Mouse (Mus musculus) forebrain, postnatal 0 days (tissue): ENCODE results near the gene Mynn. TPM values are rescaled to one million over a fixed set of nuclear protein-coding genes. Genes with fewer than 3 reads are reported as not detected.

ENCODE experiments used
- ATAC-seq: fragments of 200-750 bp; cut with Nextera tagmentation; 2 replicates; pipeline ENCODE4 v1.8.0; 2017; ENCODE audit warnings: mild to moderate bottlenecking, moderate library complexity
- DNase-seq: peaks from one replicate; pipeline ENCODE4 v3.0.0-alpha.2; 2015
- H3K27ac ChIP-seq: fragments of 300-500 bp; sonication (generic); 2 replicates; pipeline ENCODE4 v1.5.1; 2014; ENCODE audit warnings: low read depth, mild to moderate bottlenecking, antibody characterized with exemption, low read length, moderate library complexity, mixed read lengths
- H3K27me3 ChIP-seq: fragments of 300-500 bp; sonication (generic); 2 replicates; pipeline ENCODE4 v1.6.1; 2014; ENCODE audit warnings: mild to moderate bottlenecking, low read length, mixed read lengths; ENCODE audit not compliant: insufficient read depth
- H3K36me3 ChIP-seq: fragments of 300-500 bp; sonication (generic); 2 replicates; pipeline ENCODE4 v1.6.1; 2014; ENCODE audit warnings: mild to moderate bottlenecking, moderate library complexity; ENCODE audit not compliant: insufficient read depth
- H3K4me1 ChIP-seq: fragments of 300-500 bp; sonication (generic); 2 replicates; pipeline ENCODE4 v1.6.1; 2014; ENCODE audit warnings: antibody characterized with exemption; ENCODE audit not compliant: insufficient read depth
- H3K4me2 ChIP-seq: fragments of 300-500 bp; sonication (generic); 2 replicates; pipeline ENCODE4 v1.6.1; 2014; ENCODE audit warnings: low read depth, mild to moderate bottlenecking, moderate library complexity
- H3K4me3 ChIP-seq: fragments of 300-500 bp; sonication (generic); 2 replicates; pipeline ENCODE4 v1.5.1; 2014; ENCODE audit warnings: low read depth, low read length, mixed read lengths
- H3K9ac ChIP-seq: fragments of 300-500 bp; sonication (generic); 2 replicates; pipeline ENCODE4 v1.6.1; 2014; ENCODE audit warnings: mild to moderate bottlenecking
- H3K9me3 ChIP-seq: fragments of 300-500 bp; sonication (generic); 2 replicates; pipeline ENCODE4 v1.6.1; 2016; ENCODE audit warnings: low read length
- CTCF ChIP-seq: sonication (generic); IDR thresholded peaks from 2 replicates; pipeline ENCODE4 v1.5.1; 2016; ENCODE audit warnings: antibody characterized with exemption, control low read depth, low read depth
- WGBS: fragments of 180-500 bp; shearing (Covaris S2); extraction: QIAGEN DNeasy Blood & Tissue Kit; methylation state at CpG from one replicate; pipeline ENCODE4 v1.1.7; 2014; 5-methylcytosine and 5-hydroxymethylcytosine counted together
- polyA plus RNA-seq: library from polyadenylated mRNA; unstranded; fragments of >200 nt; fragmentation: Nextera tagmentation; extraction: Ambion mirVana; gene quantifications from 2 replicates; pipeline ENCODE4 v1.2.1, GENCODE M21; 2015
- total RNA-seq: library from RNA; depleted of rRNA; stranded (reverse); fragments of >200 nt; gene quantifications from 2 replicates; pipeline ENCODE4 v1.2.3, GENCODE M21; 2014

The Mynn gene
- total and polyA plus RNA-seq, 2 experiments from 2014 or later: 21.1 to 31.0 TPM

DNA sequence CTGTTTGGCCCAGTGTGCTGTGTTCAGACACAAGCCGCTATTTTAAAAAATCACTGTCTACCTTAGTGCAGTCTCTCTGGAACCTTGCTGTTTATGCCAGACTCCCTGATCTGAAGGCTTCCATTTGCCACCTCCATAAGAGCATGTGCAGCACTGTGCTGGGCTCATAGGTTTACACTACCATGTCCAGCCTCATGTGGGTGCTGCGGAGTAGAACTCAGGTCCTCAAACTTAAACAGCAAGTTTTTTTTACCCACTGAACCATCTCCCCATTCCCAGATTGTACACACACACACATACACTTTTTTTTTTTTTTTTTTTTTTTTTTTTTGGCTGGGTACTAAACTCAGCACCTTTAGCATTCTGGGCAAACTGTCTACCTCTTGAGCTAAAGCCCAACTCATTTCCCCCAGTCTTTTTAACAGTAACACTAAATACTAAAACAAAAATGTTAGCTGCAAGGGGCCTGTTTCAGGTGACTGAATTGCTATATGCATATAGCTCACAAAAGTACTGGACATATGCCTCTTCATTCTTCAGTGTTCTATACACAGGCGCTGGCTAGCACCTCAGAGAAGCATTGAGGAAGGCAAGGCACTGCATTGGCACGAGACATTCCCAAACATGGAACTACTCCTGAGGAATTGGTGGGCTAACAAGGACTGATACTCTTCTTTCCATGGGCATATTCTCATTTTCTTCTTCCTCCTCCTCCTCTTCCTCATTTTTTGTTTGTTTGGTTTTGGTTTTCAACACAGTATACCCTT, 8.0 kb upstream of the Mynn start:
- no peaks in the 10 kb centered on the region for H3K4me1 ChIP-seq
- H3K36me3 ChIP-seq: no peaks in the 10 kb centered on the region
- no peak overlapping the region for H3K27ac ChIP-seq
- WGBS: 70% methylated on average over 4 of the region's 4 CpGs
- no peak overlapping the region for H3K4me2 ChIP-seq
- H3K9ac ChIP-seq: no peak overlapping the region
- no peak overlapping the region for H3K4me3 ChIP-seq
- peak; percentile 29; the same call in 1 of the 2 replicates for TF ChIP-seq CTCF
- DNase-seq (peak; percentile 16), ATAC-seq (peak; percentile 35; the same call in 1 of the 2 replicates)
- no peaks in the 10 kb centered on the region for H3K27me3 ChIP-seq
- H3K9me3 ChIP-seq: no peaks in the 10 kb centered on the region

DNA sequence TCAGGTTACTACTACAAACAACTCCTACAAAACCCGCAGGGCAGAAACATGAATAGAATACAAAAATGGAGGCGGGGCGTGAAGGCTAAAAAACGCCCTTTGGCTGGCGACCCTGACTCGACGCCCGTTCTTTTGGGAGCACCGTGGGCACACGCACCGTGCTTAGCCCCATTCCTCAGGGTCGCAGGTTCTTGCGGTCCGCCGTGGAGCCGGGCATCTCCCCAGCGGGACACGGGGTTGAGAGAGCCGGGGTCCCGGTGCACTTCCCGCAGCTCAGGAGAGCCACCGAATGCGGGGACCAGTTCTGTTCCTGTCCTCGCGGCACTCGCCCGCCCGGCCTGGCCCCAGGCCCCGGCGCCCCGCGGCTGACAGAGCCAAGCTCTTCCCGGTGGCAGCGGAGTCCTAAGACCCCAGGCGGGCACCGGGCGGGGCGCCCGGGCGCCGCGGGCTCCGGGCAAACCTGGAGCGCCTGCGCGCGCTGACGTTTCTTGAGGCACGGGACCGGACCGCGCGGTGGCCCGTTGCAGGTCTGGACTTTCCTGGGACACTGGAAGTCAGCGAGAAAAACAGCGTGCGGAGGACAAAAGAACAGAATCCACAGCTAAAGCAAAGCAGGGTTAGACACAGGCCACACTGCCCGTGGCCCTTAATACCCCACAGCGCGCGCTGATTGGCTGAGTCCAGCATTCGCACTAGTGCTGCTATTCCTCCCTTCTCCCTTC, 6.6 kb upstream of the Mynn start:
- H3K36me3 ChIP-seq: no peaks in the 10 kb centered on the region
- no peak for TF ChIP-seq CTCF
- under 1% methylated on average over 62 of the region's 62 CpGs for WGBS
- no peaks in the 10 kb centered on the region for H3K27me3 ChIP-seq
- no peaks in the 10 kb centered on the region for H3K9me3 ChIP-seq
- DNase-seq (peak; percentile 73), ATAC-seq (peak; percentile 69)
- H3K27ac ChIP-seq: peak overlapping the region; percentile 59
- peak overlapping the region; percentile 77 for H3K4me2 ChIP-seq
- H3K9ac ChIP-seq: peak overlapping the region; percentile 82
- no peaks in the 10 kb centered on the region; the same call in 1 of the 2 replicates for H3K4me1 ChIP-seq
- peak overlapping the region; percentile 73 for H3K4me3 ChIP-seq

DNA sequence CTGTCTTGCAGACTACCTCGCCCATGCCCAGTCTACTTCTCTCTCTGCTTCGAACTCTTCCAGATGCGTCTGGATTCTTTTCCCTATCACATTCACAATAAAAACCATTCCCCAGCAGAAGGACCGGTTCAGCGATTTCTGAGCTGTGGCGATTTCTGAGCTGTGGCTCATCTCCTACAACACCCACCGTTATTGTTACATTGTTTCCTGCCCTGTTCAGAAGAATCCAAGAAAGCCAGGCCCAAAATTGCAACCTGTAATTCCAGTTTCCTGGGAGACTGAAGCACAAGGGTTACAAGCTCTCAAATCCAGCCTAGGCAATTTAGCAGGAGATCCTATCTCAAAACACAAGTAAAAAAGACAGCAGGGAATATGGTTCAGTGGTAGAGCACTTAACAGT, 4.6 kb upstream of the Mynn start:
- ATAC-seq: no peak
- 87% methylated on average over 7 of the region's 7 CpGs for WGBS
- no peak for DNase-seq

DNA sequence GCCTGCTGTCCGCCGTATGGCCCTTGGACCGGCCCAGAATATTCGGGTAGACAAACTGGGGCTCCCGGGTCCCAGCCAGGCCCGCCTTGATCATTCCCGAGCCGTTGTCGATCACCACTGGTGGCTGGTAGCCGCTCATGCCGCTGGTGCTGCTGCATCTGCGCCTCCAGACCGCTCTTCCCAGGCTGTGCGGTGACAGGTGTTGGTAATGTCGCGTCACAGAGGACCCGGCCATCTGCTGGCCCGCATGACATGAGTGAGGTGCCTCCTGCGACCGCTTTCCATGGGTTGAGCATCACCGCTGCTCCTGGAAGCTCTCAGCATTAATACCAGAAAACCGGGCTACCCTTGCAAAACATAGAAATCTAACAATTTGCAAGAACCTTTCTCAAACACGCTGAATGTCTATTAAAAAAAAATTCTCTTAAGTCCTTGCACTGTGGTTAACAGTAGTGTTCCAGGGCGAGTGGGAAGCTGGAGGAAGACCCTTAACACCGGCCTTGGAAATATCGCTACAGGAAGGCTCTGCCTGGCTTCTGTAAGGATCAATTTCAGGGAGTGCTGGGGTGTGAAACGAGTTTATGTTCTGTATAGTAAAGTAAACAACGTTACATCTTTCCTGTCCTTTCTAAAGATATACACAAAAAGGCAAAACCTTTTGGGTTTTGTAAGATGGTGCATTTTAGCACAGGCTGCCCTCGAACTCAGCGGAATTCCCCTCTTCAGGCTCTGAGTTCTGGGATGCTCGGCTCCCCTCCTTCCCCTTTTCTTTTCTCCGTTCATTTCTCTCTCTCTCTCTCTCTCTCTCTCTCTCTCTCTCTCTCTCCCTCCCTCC, 1.9 kb upstream of the Mynn start, which contains the start of gene Actrt3:
Actrt3 (minus strand) TSS at position 229 of the 835 bp plus-strand sequence.
- ATAC-seq: no peak
- WGBS: under 1% methylated on average over 32 of the region's 32 CpGs
- Histone ChIP-seq H3K36me3 (no peaks in the 10 kb centered on the region; the same call in 1 of the 2 replicates), H3K4me3 (peak within 1 kb of the TSS; percentile 66), H3K4me1 (peaks cover 6% of the 10 kb centered on the region), H3K4me2 (peak within 1 kb of the TSS; percentile 80), H3K9me3 (no peaks in the 10 kb centered on the region), H3K9ac (peak within 1 kb of the TSS; percentile 56), H3K27ac (peak within 1 kb of the TSS; percentile 73), H3K27me3 (no peaks in the 10 kb centered on the region)
- TF ChIP-seq CTCF: no peak
- DNase-seq: peak; percentile 48

More for the DNA sequence above, 4.6 kb upstream of the Mynn start:
- Histone ChIP-seq H3K27me3 (no peaks in the 10 kb centered on the region), H3K9ac (no peak overlapping the region), H3K4me2 (no peak overlapping the region), H3K4me1 (no peaks in the 10 kb centered on the region; the same call in 1 of the 2 replicates), H3K9me3 (no peaks in the 10 kb centered on the region), H3K36me3 (no peaks in the 10 kb centered on the region), H3K4me3 (no peak overlapping the region), H3K27ac (no peak overlapping the region)
- TF ChIP-seq CTCF: no peak

DNA sequence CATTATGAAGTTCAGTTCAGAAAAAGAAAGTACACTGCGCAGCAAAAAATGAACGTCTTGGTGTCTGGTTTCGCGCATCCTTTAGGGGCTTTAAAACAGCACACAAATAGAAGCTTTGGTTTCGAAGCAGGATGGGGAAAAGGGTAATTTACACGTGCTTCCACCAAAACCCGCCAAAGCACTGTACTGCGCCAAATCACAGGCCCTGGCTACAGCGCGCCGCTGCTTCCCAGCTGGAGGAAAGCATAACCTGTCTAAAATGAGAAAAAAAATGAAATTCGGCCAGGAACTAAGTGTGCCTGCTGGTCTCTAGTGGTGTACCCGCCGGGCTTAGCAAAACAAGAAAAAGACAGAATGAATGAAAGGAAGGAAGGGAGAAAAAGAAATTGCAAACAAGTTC, 1.1 kb upstream of the Mynn start:
- DNase-seq (peak; percentile 64), ATAC-seq (no peak)
- H3K4me1 ChIP-seq: peaks cover 6% of the 10 kb centered on the region
- H3K27me3 ChIP-seq: no peaks in the 10 kb centered on the region
- no peaks in the 10 kb centered on the region; the same call in 1 of the 2 replicates for H3K36me3 ChIP-seq
- peak overlapping the region; percentile 41; the same call in 1 of the 2 replicates for H3K9ac ChIP-seq
- no peak for TF ChIP-seq CTCF
- H3K9me3 ChIP-seq: no peaks in the 10 kb centered on the region
- H3K27ac ChIP-seq: peak overlapping the region; percentile 73
- peak overlapping the region; percentile 80 for H3K4me2 ChIP-seq
- WGBS: under 1% methylated on average over 14 of the region's 14 CpGs
- H3K4me3 ChIP-seq: peak overlapping the region; percentile 66

DNA sequence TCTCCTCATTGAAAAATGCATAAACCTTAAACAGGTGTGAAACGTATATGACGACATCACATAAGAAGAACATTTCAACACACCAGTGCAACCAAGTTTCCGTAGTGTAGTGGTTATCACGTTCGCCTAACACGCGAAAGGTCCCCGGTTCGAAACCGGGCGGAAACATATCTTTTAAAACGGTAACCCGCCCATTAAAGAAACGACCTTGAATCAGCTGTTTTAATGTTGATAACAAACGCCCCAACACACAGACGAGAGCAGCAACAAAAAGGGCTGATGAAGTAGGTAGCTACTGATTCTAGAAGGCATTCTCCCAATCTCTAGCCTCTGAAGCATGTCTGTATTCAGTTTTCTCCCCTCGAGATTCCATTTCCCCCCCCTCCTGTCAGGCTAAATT, 690 bp upstream of the Mynn start:
- WGBS: under 1% methylated on average over 17 of the region's 17 CpGs

More for the DNA sequence above, 690 bp upstream of the Mynn start:
- Histone ChIP-seq H3K9ac (peak overlapping the region; percentile 41; the same call in 1 of the 2 replicates), H3K27ac (peak overlapping the region; percentile 73), H3K36me3 (no peaks in the 10 kb centered on the region; the same call in 1 of the 2 replicates), H3K9me3 (no peaks in the 10 kb centered on the region), H3K4me1 (peaks cover 6% of the 10 kb centered on the region), H3K4me2 (peak overlapping the region; percentile 80), H3K27me3 (no peaks in the 10 kb centered on the region), H3K4me3 (peak overlapping the region; percentile 66)
- no peak for TF ChIP-seq CTCF
- peak; percentile 93 for DNase-seq
- ATAC-seq: 0 out of 2 replicates have a peak, but pooled peaks have one; percentile 5
